Mouse (Mus musculus): ENCODE results near the gene Nrap.

- TF ChIP-seq CTCF (IDR thresholded peaks at IDR 0.05; ENCODE audit: low read depth, low read length) (no peak), POLR2A (IDR thresholded peaks at IDR 0.05; ENCODE audit: insufficient read depth, low read length) (no peak), EP300 (IDR thresholded peaks at IDR 0.05; ENCODE audit: insufficient read depth, low read depth, low read length) (no peak)
These were observed 43.1 kb downstream of the Nrap start for GRCm38 (mm10) chr19:56346750-56347149.
